Mouse (Mus musculus) bone marrow macrophage, adult 2 months (primary cell): ENCODE data around the gene Cct5.

Source experiments
- CTCF ChIP-seq: IDR thresholded peaks from 2 replicates; pipeline ENCODE4 v1.5.1; 2012; ENCODE audit warnings: low read depth, mild to moderate bottlenecking, low read length, moderate library complexity
- POLR2A ChIP-seq: IDR thresholded peaks from 2 replicates; pipeline ENCODE4 v1.6.1; 2012; ENCODE audit warnings: mild to moderate bottlenecking, low read depth, low read length, borderline replicate concordance

GRCm38 (mm10) chr15:31570959-31571358 lies 30.6 kb downstream of the Cct5 start:
- TF ChIP-seq CTCF (no peak), POLR2A (no peak)
